Mouse (Mus musculus) E14TG2a.4 (cell line): ENCODE measurements around the gene Fam117b.

Experiments
- CTCF ChIP-seq: conservative IDR thresholded peaks from 2 replicates; pipeline ENCODE4 v1.5.1; 2014; ENCODE audit warnings: low read length
- NANOG ChIP-seq: IDR thresholded peaks from 2 replicates; pipeline ENCODE4 v1.6.1; 2014; ENCODE audit warnings: borderline replicate concordance, low read length, mixed read lengths

DNA sequence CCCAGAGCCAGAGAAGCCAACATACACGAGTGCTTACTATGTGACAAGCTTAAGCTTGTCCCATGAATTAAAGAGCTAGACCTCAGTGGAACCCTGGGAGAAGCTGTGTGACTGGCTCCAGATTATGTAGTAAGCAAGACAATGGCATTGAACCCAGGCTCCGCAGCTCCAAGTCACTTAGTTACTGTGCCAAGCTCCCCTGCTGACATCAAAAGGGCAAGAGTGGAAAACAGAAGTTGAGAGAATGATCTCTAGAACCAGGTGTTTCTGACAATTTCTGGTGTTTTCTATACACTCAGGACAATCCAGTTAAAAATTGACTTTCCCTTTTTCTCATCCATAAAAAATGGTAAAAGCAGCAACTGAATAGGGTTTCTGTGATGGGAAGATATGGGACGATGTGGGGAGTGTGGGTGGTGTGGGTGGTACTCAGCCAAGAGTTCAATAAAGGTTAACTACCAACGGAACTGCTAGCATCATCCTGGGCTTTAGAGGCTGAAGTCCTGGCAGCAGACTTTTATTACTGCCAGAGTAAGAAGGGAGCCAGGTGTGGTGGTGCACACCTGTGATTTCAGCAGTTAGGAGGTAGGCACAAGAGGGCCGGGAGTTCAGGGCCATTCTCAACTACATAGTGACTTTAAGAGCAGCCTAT, 15.5 kb upstream of the Fam117b start:
- TF ChIP-seq CTCF (no peak), NANOG (no peak)
